Mouse (Mus musculus): ENCODE results near the gene Rnf157. TPM values are rescaled to one million over a fixed set of nuclear protein-coding genes. Genes with fewer than 3 reads are reported as not detected.
"Not testable (repeated sequence)": the region's sequence is repeated elsewhere in the genome, so short reads cannot be mapped to it uniquely, and the experiment has no call there.

Rnf157 gene
- total and polyA plus RNA-seq, 3 experiments: 8.7 to 39.3 (median 10.9) TPM

DNA sequence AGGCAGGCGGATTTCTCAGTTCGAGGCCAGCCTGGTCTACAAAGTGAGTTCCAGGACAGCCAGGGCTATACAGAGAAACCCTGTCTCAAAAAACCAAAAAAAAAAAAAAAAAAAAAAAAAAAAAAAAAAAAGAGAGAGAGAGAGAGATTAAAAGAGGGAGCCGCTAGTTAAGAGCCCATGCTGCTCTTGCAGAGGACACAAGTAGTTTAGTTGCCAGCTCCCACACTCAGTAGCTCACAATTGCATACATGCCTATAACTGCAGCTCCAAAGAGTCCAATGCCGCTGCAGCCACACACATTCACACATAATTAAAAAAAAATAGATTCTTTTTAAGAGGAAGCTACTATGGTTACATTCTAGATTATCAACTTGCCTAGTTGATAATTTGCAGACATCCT lies 2.4 kb downstream of the Rnf157 start:
- TF ChIP-seq NELFE (IDR thresholded peaks at IDR 0.05; ENCODE audit: low read depth, low read length): 0 out of 2 replicates have a peak, but pooled peaks have one; percentile 5
- 0 out of 2 replicates have a peak, but pooled peaks have one; percentile 13 for TF ChIP-seq CHD2 (IDR thresholded peaks at IDR 0.05; ENCODE audit: low read length)
- TF ChIP-seq ZNF384 (IDR thresholded peaks at IDR 0.05; ENCODE audit: low read depth, low read length): peak; percentile 80
- Histone ChIP-seq H3K79me2 (replicated peaks; ENCODE audit: control insufficient read depth, extremely low read depth, insufficient read depth, poor library complexity, severe bottlenecking) (peaks cover 54% of the 10 kb centered on the region), H3K4me3 (replicated peaks in 1 of 3; ENCODE audit: low read depth in 2 of 3, low read length in 2 of 3, poor library complexity in 1 of 3) (peak overlapping the region; percentile 61 to 99 (median 81)), H3K4me1 (ENCODE audit: control insufficient read depth in 1 of 2, insufficient read depth in 2 of 2) (peaks cover 21 to 71% of the 10 kb centered on the region in 2 experiments), H3K9ac (ENCODE audit: insufficient read depth, low read depth) (peak overlapping the region; percentile 99), H3K36me3 (replicated peaks in 1 of 2; ENCODE audit: control insufficient read depth in 1 of 2, insufficient read depth in 1 of 2, low read length in 1 of 2) (peaks cover 10 to 14% of the 10 kb centered on the region in 2 experiments), H3K4me2 (ENCODE audit: insufficient read depth, low read depth, poor library complexity, severe bottlenecking) (peak overlapping the region; percentile 24)
- H3K27ac ChIP-seq (ENCODE audit: insufficient read depth, low read depth); DNase-seq (ENCODE audit: extremely low read depth); H3K9me3 ChIP-seq (replicated peaks; ENCODE audit: low read length); dilution Hi-C loops (cut with MboI; ENCODE audit: extremely low pct_ligation_motif_present, extremely low pct_unique_long_range_greater_than_20kb, low sequenced_read_pairs); H3K27me3 ChIP-seq (replicated peaks): not testable (repeated sequence)
- in situ Hi-C loops (cut with MboI; ENCODE audit: low pct_ligation_motif_present, low pct_unique_long_range_greater_than_20kb, low sequenced_read_pairs): loop anchor here (25.0 kb wide), 1 partner anchor 773 kb away; the partner anchor contains the start of gene Slc25a19

DNA sequence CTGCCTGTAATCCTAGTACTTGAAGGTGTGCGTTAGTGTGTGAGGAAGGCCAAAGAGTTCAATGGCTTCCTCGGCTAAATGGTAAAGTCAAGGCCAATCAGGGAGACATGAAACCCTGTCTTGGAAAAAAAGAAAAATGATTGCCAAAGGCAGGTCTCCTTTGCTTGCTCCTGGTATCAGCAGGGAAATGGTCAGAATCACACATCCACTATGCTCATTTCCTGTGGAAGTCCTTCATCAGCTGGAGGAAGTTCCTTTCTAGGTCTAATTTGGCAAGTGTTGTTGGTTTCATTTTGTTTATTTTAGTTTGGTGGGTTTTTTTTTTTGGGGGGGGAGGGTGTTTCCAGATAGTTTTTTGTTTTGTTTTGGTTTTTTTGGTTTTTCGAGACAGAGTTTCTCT lies 3.8 kb downstream of the Rnf157 start:
- peaks cover 14 to 69% of the 10 kb centered on the region in 2 experiments for H3K4me1 ChIP-seq (ENCODE audit: control insufficient read depth in 1 of 2, insufficient read depth in 2 of 2)
- in situ Hi-C loops (cut with MboI; ENCODE audit: low pct_ligation_motif_present, low pct_unique_long_range_greater_than_20kb, low sequenced_read_pairs): loop anchor here (25.0 kb wide), 1 partner anchor 772 kb away; the partner anchor contains the start of gene Slc25a19
- no peak overlapping the region for H3K9ac ChIP-seq (ENCODE audit: insufficient read depth, low read depth)
- no peaks in the 10 kb centered on the region for H3K27me3 ChIP-seq (replicated peaks)
- H3K9me3 ChIP-seq (replicated peaks; ENCODE audit: low read length): peaks cover 2% of the 10 kb centered on the region
- no peak overlapping the region; the same call in 1 of the 2 replicates for H3K4me2 ChIP-seq (ENCODE audit: insufficient read depth, low read depth, poor library complexity, severe bottlenecking)
- peak overlapping the region; percentile 21 for H3K27ac ChIP-seq (ENCODE audit: insufficient read depth, low read depth)
- TF ChIP-seq MAZ (IDR thresholded peaks at IDR 0.05; ENCODE audit: low read depth, low read length) (no peak), CHD1 (IDR thresholded peaks at IDR 0.05; ENCODE audit: low read depth, low read length) (no peak), BHLHE40 (IDR thresholded peaks at IDR 0.05; ENCODE audit: low read depth, low read length) (peak; percentile 17; the same call in 1 of the 2 replicates), HCFC1 (IDR thresholded peaks at IDR 0.05; ENCODE audit: low read depth, low read length) (0 out of 2 replicates have a peak, but pooled peaks have one; percentile 6), CHD2 (IDR thresholded peaks at IDR 0.05; ENCODE audit: low read length) (no peak), USF1 (IDR thresholded peaks at IDR 0.05; ENCODE audit: low read depth, low read length) (no peak), TCF12 (IDR thresholded peaks at IDR 0.05; ENCODE audit: low read depth, low read length) (0 out of 2 replicates have a peak, but pooled peaks have one; percentile 11), ZNF384 (IDR thresholded peaks at IDR 0.05; ENCODE audit: low read depth, low read length) (peak; percentile 57; the same call in 1 of the 2 replicates), POLR2A (IDR thresholded peaks at IDR 0.05; ENCODE audit: low read depth, low read length) (peak; percentile 37; the same call in 1 of the 2 replicates), ETS1 (conservative IDR thresholded peaks at IDR 0.05; ENCODE audit: low read depth, low read length) (peak; percentile 50), ZC3H11A (IDR thresholded peaks at IDR 0.05; ENCODE audit: low read depth, low read length) (no peak), SMC3 (IDR thresholded peaks at IDR 0.05; ENCODE audit: low read depth, low read length) (no peak)
- H3K4me3 ChIP-seq (replicated peaks in 1 of 3; ENCODE audit: low read depth in 2 of 3, low read length in 2 of 3, poor library complexity in 1 of 3): no peak overlapping the region
- H3K79me2 ChIP-seq (replicated peaks; ENCODE audit: control insufficient read depth, extremely low read depth, insufficient read depth, poor library complexity, severe bottlenecking): peaks cover 62% of the 10 kb centered on the region
- dilution Hi-C loops (cut with MboI; ENCODE audit: extremely low pct_ligation_motif_present, extremely low pct_unique_long_range_greater_than_20kb, low sequenced_read_pairs): no loop called here
- H3K36me3 ChIP-seq (replicated peaks in 1 of 2; ENCODE audit: control insufficient read depth in 1 of 2, insufficient read depth in 1 of 2, low read length in 1 of 2): peaks cover 19 to 22% of the 10 kb centered on the region in 2 experiments
- DNase-seq (ENCODE audit: extremely low read depth): no peak

All from CH12.LX (cell line).